Mouse (Mus musculus): ENCODE results near the gene Tmem260.

The Tmem260 gene

GRCm38 (mm10) chr14:48558975-48559374, 113.1 kb downstream of the Tmem260 start:
- DNase-seq, result no peak

- DNase-seq, result no peak
Observed at GRCm38 (mm10) chr14:48559736-48560135, 113.8 kb downstream of the Tmem260 start.

GRCm38 (mm10) chr14:48566596-48566995, 120.7 kb downstream of the Tmem260 start:
- no peak for DNase-seq

Data from cerebellum, postnatal 25 days (tissue).